Mouse (Mus musculus) frontal cortex, postnatal 36 days (tissue): Measurements from ENCODE around the gene Phlda1.
A peak's percentile ranks its signal among the peaks of the same experiment; 100 is the strongest.
"Not testable (repeated sequence)": the region's sequence is repeated elsewhere in the genome, so short reads cannot be mapped to it uniquely, and the experiment has no call there.

Experiments
- DNase-seq, 2 experiments: peaks; one replicate each; pipeline ENCODE4 v3.0.0; 2022; ENCODE audit warnings: low spot score in 2 of 2

The Phlda1 gene

DNA sequence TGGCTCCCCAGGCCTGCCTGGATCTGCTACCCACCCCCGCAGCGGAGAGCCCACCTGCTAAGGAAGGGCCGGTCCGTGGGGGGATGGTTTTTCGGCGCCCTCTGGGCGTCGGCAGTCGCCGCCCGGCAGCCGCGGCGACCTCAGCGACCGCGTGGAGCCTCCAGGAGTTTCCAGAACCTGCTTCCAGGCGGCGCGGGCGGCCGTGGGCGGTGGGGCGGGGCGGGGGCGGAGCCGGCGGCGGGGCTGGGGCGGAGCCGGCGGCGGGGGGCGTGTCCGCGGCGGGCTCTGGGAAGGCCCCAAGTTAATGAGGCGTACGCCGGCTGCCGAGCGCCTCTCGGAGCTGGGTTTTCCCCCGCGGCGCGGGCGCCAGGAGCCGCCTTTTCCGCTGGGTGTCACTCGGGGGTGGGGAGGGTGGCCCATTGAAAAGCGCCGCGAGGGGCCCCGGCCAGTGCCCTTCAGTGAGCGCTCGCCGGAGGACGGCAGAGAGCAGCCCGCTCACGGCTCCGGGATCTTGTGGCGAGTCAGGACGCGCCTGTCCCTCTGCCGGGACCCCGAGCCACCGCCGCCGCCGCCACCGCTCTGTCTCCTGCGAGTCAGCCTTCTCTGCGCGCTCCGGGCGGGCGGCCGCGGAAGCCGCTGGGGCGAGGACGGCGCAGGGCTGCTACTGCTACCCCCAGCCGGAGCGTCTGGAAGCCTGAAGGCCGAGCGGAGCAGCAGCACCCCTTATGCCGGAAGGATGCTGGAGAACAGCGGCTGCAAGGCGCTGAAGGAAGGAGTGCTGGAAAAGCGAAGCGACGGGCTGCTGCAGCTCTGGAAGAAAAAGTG is at the start of gene Phlda1:
Gene Phlda1 (plus strand): TSS at position 186 of the 825 bp plus-strand sequence.
- DNase-seq = peak; percentile 92 to 93

DNA sequence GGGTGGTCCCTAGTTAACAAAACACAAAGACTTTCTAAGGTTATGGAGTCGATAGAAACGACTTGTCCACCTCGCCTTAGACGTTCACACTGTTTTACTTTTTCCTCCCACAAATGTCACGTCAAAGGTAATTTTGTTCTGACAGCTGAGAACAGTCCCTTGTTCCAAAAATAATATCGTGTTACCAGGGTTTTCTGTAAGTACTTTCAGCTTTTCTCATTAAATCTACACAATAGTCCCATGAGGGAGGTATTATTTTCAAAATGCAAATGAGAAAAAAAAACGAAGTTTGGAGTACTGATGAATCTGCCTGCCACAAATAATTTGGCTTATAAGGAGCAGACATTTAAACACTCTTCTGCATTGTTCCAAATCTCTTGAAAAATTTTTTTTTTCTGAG is 48.0 kb upstream of the Phlda1 start:
- no peak for DNase-seq

DNA sequence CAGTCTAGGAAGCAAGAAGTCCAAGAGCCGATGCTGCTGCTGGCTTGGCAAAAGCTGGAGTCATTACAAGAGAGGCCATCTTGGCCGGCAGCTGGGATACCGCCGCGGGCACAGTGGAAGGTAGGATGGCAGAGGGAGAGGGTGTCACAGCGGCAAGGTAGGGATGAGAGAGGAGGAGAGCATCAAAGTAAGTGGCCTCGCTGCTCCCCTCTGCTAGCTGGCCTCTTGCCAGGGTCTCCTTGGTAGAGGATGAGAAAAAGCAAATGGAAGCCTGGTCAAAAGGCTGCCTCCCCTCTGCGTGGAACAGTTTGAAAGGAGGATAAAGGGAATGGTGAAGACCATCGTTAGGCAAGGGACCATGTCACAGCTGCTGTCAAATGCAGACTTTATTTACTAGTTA is 47.0 kb upstream of the Phlda1 start:
- no peak for DNase-seq

DNA sequence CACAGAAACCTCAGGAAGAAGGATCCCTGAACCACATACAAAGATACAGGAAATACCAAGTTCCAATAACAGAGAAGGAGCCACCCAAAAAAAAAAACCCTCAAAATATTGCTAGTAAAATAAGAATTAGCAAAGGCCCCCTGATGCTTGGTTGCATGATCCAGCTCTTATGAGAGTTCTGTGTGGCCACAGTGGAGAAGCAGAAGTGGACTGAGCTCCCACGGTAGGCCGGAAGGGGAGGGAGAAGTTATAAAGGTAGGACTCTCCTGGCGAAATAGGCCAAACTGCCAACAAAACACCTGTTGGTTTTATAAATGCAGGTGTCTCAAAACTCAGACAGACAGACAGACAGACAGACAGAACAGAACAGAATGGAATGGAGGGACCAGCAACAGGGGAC is 46.2 kb upstream of the Phlda1 start:
- DNase-seq = no peak

DNA sequence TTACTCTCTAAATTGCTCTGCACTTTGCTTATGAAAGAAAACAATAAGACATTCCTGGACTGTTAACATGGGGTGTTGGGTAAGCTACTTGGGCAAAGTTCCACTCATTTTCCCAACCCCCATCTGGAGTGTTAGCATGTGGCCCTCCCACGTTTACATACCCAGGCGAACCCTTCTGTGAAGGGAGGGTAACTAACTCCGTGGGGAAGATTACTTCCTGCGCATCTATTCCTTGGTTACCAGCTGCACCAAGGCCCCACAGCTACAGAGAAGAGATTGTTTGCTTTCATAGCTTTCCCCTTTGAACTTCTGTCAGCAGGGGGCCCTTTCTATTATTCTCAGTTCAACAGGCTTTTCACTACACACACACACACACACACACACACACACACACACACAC is 45.7 kb upstream of the Phlda1 start:
- no peak for DNase-seq

DNA sequence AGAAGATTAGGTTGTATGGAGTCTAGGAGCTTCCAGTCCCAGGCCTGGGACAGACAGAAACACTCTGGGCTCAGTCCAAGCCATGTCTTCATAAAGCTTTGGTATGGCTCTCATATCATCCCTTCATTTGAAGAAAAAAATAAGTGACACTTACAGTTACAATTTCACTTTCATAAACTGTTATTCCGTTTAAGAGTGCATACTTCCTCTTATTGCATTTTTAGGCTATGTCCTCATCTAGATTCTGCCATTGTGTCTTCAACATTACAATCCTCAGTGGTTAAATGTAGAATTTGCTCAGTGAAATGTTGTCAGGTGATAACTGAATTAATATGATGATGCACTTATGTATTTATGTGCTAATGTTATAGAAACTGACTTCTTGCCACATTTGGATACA is 41.3 kb upstream of the Phlda1 start:
- no peak for DNase-seq

DNA sequence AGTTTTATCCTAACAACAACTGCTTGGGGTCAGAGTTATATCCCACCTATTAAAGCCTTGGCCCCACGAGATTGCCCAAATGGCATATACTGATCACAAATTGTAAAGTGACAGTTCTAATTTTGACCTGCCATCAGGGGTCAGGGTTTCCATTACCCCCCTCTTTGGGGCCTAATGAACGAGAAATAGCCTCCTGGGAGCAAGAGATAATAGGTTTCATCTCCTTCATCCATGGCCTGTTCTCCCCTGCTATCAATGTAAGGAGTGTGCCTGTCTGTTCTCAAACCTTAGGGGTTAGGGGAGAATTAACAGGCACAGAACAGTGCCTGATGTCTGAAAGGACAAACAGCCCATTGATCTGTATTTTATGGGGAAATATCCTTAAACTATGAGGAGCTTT is 40.7 kb upstream of the Phlda1 start:
- DNase-seq = no peak

DNA sequence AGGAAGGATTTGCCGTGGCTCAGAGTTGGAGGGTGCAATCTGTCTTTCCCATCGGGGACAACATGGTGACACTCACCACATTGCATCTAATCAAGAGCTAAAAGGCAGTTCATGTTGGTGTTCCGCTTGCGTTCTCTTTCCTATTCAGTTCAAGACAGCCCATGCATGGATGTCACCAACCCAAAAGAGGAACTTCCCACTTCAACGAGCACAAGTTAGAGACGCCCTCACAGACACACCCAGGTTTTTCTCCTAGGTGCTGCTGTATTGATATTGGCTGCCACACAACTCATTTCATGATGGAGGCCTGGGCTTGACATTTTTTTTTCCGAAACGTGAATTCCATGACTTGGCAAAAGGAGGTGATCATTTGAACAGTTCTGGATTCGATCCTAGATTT is 34.9 kb upstream of the Phlda1 start:
- no peak for DNase-seq

DNA sequence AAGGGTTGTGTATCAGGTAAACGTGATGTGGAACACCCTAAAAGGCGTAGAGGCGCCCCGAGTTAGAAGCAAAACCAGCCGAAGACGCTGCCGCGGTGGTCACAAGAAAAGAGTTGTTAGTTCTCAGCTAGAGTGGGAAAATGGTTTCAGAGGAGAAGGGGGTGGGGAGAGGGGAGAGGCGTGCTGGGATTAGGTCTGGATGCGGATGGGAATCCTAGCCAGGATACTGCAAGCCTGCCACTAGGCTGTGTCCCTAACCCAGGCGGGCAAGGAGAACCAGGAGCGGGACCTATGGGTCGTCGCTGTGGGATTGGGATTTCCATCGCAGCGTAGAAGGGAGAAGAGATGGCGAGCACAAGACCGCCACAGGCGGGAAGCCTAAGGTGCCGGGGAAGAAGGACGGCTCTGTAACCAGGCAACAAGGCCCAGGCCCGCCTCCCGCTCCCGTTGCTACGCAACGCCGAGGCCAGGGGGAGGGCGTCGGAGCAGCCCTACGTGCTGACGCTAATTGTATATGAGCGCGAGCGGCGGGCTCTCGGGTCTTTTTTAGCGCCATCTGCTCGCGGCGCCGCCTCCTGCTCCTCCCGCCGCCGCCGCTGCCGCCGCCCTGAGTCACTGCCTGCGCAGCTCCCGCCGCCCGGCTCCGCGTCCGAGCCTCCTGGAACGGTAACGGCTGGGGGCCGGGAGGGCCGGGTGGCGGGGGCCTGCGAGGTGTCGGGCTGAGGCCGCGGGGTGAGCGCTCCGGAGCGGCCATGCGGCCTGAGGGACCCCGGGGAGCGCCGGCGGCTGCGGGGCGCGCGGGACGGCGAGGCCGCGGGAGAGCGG is 33.2 kb upstream of the Phlda1 start, which contains the start of gene Nap1l1:
Gene Nap1l1 (plus strand): TSS at position 538 of the 825 bp plus-strand sequence.
- DNase-seq = peak; percentile 98 to 99

DNA sequence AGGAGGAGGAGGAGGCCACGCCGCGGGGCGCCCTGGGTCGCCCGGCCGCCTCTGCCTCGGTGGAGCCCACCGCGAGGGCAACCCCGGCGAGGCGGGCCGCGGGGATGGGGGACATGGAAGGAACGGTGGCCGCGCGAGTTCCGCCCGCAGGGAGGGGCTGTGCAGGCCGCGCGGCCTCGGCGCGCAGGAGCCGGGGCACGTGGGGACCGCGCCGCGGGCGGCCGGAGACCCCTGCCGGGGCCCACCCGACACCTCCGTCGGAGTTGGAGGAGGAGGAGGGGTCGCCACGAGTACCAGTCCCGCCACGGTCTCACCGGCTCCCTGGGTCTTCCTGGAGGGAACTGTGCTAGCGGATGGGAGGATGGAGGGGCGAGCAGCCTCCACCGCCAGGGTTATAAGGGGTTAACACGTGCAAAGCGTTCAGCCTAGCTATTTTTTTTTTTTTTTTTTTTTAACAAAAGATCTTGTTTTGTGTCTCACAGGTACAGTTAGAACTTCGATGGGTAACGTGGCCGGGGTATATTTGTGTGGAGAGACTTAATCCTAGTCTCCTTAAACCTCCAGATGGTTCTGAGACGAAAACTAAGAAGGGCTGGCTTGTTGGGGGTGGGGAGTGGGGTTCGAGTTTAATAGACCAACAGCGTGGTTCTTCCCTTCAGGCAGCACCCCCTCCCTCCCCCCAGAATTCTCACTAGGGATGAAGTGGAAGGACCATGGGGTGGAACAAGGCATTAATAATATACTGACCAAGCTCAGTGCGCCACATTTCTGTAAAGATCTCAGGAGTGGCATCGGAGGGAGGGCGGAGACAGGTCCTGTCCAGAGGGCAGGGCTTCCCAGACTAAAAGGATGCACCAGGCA is 32.3 kb upstream of the Phlda1 start:
- DNase-seq = peak; percentile 23 to 41

DNA sequence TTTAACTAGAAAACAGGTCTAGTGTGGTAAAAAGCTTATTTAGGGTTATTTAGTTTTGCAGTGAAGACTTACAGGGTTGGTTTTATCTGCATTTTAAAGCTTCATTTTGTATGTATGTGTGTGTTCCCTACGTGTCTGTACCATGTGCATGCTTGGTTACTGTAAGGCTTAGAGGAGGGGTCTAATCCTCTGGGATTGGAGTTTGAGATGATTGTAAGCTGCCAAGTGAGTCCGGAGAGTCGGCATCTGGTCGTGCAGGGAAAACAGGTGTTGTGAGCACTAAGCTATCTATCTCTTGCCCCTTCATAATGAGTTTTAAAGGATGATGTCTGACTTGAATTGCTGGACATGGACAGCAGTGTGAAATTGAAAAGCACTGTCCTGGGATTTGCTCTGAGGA is 29.8 kb upstream of the Phlda1 start:
- DNase-seq = no peak

DNA sequence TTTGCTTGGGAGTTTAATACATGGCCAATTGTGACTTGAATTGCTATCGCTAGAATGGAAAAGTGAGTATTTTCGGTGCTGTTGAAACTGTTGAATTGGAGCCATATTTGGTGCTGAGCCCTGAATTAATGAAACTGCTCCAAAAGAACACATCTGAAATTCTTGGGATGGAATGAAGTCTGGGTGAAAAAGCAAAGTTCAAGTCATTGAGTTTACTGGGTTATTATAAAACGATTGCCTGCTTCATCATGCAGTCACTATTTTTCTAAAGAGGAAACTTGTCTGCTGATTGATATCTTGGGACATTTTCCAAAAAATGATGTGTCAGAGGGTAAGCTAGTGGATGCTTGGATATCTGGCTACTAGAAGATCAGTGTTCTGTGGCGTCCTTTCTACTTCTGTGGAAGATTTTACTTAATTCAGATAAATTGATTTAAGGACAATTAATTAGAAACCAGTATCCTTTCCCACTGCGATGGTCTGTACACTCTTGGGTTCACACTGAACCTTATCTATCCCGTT is 29.0 kb upstream of the Phlda1 start:
- no peak for DNase-seq

DNA sequence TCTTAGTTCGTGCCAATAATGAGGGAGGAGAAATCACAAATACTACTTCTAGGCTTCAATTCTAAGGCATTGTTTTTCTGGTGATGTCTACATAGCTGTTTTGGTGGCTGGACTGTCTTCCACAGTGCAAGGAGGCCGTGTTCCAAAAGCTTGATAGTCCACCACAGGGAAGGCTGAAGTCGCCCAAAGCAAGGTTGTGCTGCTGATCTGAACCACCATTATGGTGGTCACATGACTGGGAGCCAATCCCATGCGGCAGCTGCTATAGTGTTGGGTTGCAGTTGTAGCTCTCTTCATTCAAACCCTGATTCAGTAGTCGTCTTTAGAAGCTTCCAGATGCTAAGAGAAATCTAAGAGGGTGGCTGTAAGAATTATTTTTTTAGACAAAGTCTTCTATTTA is 26.5 kb upstream of the Phlda1 start:
- DNase-seq = no peak

DNA sequence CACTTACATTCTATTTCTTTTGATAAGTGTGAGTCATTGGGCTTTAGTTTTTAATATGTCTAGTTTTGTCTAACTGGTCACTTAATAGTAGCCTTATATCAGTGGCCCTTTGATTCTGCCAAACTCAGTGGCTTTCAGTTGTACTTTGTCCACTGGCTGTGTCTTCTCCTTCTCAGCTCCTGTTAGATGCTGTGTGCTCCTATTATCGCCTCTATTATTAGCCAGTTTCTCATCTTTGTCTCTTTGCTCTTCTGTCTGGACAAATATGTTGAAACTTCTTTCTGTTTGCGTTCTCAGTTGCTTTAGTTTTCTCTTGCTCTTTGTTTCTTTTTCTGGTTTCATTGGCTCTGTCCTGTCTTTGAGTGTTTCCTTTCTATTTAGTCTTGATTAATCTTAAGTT is 23.4 kb upstream of the Phlda1 start:
- no peak for DNase-seq

DNA sequence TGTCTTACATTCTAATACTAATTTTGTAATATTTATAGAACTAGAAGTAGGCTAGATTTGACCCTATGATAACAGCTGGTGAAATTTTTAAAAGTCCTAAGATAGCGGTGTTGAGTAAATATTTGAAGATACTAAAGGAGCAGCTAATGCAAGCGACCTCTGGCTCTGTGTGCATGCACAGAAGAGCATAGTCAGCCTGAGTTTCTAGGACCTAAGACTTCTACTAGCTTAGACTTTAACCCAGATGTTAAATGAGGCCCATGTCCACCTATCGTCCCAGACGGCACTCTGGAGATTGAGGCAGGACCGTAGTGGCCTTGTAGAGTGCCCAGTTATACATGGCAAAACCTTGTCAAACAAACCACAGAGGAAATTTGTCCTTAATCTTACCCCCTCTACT is 22.0 kb upstream of the Phlda1 start:
- DNase-seq = no peak

DNA sequence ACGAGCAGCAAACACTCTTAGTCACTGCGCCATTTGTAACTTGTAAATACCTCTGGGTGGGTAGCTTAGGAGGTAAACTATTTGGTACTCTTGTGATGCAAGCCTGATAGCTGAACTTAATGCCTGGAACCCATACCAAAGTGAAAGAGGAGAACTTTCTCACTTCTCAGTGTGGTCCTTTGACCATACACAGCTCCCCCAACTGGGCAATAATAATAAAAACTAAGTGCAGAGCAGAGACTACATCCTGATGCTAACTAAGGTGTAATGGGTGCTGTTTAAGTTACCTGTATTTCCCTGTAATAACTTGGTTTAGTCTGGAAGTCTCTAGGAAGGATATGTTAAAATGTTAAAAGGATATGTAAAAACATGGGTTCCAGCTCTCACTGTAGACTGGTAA is 17.3 kb upstream of the Phlda1 start:
- no peak for DNase-seq

DNA sequence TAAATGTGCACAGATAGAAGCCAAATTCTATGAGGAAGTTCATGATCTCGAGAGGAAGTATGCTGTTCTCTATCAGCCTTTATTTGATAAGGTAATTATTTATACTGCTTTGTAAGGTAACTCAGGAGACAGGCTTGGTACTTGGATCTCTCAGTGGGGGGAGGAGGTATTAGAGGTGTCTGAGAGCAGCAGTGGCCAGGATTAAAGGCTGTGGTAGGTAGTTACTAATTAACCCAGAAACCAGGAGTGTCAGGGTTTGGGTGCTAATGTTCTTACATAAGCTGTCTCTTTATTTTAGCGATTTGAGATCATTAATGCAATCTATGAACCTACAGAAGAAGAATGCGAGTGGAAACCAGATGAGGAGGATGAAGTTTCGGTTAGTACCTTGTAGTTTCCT is 16.0 kb upstream of the Phlda1 start:
- not testable (repeated sequence) for DNase-seq

DNA sequence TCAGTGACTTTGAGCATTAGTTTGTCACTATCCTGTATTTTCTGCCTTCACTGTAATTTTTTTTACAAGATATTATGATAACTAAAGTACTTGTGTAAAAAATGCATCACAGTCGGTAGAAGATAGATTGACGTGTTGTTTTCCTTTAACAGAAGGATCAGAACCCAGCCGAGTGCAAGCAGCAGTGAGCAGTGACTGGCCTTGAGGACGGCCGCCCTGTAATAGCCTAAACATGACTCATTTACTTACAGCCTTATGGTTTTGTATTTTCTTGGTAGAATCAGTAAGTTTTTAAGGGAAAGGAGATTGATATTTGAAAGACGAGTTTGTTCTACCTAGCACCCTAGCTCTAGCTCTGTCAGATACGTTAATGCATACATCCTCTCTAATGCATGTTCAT is 10.2 kb upstream of the Phlda1 start:
- DNase-seq = no peak

DNA sequence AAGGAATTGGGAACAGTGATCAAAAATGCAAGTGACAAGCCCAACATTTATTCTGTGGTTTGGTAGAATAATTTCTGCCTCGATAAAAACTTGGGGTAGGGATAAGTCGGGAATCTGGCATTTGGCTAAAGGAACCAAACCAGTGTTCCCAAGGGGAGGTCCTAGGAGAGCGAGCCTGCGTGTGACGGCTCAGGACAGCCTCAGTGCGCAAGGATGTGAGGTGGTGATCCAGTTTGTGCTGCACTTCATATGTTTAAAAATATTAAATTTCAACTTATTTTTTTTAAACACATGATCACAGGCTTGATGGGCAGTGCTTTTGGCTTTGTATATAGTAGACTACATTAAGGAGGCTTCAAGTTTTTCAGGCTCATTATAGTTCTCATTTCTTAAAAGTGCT is 6.2 kb upstream of the Phlda1 start:
- DNase-seq = no peak

DNA sequence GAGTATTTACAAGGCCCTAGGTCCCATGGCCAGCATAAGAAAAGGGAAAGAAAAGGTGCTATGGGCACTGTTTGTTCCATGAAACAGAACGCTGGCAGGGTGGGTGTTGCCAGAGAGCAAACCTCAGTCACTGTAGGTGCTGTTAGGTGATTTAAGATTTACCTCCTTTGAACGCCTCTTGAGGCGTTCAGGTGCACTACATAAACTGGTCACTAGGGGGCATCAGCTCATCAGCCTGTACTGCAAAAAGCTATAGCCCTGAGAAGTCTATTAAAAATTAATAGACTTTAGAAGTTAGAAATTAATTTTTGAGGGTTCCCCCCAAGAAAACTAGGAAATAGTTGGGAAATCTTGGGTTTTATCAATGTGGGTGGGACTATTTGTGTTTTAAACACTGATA is 3.0 kb upstream of the Phlda1 start:
- peak; percentile 74 to 87 for DNase-seq

DNA sequence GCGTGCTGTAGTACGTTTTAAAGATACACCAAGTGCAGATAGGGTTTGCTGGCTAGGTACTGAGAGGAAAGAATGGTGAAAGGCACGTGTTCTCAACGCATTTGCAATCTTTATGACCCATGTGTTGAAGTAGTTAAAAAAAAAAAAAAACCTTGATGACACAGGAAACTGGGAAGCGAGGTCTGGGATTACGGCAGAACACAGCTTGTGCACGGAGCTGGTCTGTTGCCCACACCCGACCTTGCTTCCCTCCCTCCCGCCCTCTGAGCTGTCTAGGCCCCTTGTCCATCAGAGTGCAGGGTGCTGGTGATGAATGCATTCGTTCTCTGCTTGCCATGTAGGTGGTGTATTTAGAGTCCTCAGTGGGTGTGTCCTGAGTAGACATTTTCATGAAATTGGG is 2.4 kb upstream of the Phlda1 start:
- DNase-seq = no peak

DNA sequence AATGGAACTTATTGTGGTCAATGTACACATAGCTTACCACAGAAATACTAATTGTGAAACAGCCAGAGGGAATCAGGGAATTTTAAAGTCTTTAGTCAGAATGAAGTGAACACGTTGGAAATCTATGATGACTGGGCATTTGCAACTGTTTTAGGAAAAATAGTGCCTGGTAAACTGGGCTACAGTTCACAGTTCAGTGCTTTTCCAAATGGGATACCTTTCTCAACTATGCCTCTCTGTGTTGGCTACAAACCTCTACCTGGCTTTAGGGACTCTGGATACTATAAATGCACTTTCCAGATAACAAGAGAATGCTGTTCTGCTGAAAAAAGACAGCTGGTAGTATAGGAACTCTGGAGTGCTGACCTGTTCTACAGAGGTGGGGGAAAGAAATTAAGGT is 1.5 kb upstream of the Phlda1 start:
- DNase-seq = no peak
